Mouse (Mus musculus) MN1 (cell line): ENCODE measurements around the gene Akap14.
"Not testable (repeated sequence)": the region's sequence is repeated elsewhere in the genome, so short reads cannot be mapped to it uniquely, and the experiment has no call there.

Experiments
- DNase-seq: peaks from one replicate; pipeline ENCODE4 v3.0.0-alpha.2; 2016; ENCODE audit warnings: low spot score

Akap14 gene

DNA sequence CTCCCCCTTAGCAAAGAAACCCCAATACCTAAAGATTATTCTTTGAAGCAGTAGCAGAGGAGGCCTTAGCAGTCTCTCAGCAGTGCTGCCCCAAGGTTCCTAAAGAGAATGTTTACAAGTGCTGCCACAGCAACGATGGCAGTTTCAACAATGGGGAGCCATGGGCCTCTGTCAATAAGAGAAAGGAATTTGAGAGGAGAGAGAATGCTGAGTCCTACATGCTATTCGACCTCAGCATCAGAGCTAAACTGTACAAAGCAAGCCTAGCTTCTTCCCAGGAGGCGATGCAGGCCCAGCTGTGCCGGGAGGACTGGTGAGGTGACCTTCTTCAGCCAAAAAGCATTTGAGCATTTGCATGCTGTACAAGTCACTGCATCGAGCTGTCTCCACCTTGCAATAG, at the start of gene Akap14:
TSS of gene Akap14 (minus strand) at position 101 of the 400 bp plus-strand sequence.
- DNase-seq = no peak

DNA sequence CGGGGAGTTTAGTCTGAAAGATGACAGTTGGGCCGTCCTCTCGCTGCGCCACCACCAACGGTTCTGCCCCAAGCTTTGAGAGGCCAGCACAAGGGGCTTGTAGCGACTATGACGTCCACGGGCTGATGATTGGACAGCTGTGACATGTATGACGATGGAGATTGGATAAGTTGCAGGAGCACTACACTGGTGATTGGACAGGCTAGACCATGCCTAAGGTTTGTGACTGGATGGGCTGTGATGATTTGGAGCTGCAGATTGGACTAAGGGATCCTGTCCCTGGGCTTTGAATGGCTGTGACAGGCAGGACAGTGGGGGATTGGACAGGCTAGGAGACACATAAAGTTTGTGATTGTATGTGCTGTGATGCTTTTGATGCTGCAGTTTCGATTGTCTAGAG, 42.3 kb upstream of the Akap14 start, which contains the start of gene Gm9:
TSS of gene Gm9 (minus strand) at position 101 of the 400 bp plus-strand sequence.
- DNase-seq = no peak

DNA sequence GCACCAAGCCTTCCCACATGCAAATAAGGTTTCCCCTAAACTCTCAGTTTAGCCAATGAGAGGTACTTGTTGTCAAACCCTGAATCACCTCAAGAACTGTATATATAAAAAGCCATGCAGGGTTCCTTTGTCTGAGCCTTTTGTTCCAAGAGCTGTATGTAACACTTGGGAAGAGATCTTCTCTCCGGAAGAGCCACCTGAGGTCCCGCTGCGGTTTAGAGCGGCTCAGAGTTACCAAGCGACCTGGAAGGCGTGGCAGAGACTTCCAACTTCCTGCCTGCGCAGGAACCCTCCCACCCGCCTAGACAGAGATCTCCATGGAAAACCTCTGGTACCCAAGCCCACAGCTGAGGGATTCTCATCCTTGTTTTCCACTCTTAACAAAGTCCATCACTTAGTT, 30.0 kb upstream of the Akap14 start:
- DNase-seq = no peak

DNA sequence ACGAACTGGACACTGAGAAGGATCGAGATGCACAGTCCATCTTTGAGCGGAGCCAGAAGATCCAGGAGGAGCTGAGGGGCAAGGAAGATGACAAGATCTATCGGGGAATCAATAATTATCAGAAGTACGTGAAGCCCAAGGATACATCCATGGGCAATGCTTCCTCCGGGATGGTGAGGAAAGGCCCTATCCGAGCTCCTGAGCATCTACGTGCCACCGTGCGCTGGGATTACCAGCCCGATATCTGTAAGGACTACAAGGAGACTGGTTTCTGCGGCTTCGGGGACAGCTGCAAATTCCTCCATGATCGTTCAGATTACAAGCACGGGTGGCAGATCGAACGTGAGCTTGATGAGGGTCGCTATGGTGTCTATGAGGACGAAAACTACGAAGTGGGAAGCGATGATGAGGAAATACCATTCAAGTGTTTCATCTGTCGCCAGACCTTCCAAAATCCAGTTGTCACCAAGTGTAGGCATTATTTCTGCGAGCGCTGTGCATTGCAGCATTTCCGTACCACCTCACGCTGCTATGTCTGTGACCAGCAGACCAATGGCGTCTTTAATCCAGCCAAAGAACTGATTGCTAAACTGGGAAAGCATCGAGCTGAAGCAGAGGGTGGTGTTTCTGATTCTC, 23.2 kb upstream of the Akap14 start:
- peak; percentile 10 for DNase-seq

DNA sequence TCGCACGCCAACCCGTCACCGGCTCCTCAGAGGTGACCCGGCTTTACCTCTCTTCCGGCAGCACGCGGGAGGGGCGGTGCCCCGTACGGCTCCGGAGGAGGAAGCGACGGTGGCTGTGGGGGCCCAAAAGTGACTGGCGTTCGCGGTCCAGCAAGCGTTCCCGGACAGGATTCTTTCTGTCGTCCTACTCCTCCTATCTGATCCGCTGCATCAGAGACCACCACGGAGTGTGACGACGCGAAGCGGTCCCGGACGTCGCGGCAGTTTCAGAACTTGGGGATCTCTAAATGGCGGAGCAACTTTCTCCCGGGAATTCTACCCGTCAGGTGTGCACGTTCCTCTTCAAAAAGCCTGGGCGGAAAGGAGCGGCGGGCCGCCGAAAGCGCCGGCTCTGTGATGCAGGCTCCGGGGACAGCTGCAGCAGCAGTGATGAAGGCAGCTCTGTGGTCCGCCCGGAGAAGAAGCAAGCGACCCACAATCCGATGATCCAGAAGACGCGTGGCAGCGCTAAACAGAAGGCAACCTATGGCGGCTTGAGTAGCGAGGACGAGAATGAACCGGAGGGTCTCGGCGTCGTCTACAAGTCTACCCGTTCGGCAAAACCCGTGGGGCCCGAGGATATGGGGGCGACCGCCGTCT, 22.6 kb upstream of the Akap14 start, which contains the start of the genes Ndufa1 and Rnf113a1:
TSS of gene Ndufa1 (minus strand) at position 59 of the 639 bp plus-strand sequence.
TSS of gene Rnf113a1 (plus strand) at position 141 of the 639 bp plus-strand sequence.
- peak; percentile 76 for DNase-seq

DNA sequence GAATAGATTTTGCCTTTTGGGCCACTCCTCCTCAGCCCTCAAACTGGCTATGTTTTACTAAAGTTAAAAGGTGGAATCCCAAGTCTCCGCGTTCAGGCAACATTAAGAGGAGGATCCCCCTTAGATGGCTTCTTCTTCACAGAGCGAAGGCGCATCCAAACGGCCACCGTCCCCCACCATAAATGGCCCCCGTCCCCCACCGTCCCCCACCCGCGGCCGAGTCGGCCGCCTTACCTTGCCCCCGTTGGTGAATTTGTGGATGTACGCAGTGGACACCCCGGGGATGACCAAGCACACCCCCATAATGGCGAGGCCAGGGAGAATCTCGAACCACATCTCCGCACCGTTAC, 22.1 kb upstream of the Akap14 start:
- no peak for DNase-seq

DNA sequence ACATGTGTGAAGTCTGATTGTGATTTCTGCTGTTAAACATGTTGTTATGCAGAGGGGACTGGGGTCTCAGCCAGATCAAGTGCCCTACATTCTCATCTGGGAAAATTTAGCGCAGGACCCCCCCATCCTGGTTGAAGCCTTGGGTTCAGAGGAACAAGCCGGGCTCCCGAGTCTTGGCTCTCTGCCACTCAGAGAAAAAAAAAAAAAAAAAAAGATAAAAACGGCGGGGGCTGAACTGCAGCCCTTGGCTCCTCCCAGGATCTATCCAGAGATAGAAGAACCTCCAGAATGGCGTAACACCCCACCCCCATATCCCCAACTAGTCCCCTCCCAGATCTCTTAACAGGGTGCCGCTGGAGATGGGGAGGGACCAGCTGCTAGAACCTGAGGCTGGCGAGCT, 15.8 kb upstream of the Akap14 start:
- not testable (repeated sequence) for DNase-seq

DNA sequence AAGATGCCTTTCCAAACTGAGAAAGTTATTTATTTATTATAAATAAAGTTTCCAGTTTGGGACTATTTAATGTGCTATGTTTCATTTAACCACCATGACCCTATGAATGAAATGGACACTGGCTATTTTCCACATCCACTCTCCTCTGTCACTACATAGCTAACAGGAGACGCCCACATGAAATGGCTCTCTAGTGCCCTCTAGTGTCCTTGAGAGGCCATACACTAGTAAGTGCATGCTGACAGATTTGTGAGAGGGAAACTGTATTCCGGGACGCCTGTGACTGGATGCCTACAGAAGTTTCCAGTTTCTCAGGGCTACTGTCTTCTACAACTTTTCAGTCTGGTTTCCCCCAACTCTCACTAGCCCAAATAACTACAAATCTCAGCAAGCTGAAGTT, 1.6 kb downstream of the Akap14 start:
- DNase-seq = peak; percentile 52

DNA sequence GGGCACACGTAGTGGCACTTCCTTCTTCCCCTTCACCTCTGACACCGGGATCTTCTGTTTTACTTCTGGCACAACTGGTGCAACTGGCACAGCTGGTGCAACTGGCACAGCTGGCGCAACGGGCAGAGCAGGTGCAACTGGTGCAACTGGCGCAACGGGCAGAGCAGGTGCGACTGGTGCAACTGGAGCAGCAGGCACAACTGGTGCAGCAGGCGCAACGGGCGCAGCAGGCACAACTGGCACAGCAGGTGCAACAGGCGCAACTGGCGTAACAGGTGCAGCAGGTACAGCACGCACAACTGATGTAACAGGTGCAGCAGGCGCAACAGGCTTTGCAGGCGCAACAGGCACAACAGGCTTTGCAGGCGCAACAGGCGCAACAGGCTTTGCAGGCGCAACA, 5.5 kb downstream of the Akap14 start:
- no peak for DNase-seq

DNA sequence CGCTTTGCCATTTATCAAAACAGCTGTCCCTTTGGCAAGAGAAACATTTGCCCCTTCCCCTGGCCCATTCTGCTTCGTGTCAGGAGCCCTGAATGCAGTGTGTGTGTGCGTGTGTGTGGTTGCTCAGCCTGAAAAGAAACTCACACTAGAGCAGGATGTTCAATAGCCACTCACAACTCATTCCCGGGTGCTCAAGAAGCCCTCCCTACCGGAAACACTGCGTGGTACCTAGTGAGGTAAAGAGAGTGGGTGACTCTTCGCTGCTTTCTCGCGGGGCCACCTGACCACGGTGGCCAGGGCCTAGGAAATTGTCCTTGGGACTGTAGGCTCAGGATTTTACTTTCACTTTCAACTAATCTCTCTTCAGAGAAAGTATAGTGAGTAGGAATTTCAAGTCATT, 7.5 kb downstream of the Akap14 start:
- DNase-seq = no peak

DNA sequence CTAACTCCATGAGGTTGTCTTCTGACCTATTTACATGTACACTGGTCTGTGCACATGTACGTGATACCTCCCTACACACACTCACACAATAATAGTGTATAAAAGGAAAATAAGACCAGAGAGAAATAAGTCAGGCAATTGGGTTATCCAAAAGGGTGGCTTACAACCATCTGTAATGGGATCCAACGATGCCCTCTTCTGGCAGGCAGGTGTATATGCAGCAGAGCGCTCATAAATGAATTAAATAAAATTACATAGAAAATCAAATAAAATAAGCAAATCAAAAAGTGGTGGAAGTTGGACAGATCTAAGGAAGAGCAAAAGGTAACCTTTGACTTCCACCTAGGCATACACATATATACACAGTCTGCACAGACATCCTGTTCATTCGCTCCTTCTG, 10.8 kb downstream of the Akap14 start:
- DNase-seq = no peak

DNA sequence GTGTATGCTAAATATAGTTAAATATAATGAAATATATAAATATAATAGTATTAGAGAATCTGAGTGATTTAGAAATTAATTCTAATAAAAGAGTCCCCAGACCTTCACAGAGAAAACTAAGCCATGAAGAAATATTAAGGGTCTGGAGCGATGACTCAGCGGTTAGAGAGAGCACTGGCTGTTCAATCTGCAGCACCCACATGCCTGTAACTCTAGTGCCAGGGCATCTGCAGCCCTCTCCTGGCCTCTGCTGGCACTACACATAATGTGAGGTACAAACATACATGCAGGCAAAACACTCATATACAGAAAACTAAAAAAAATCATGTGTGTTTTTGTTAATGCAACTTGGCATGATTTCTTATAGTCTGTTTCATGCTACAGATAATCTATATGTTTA, 23.7 kb downstream of the Akap14 start:
- DNase-seq = peak; percentile 45

DNA sequence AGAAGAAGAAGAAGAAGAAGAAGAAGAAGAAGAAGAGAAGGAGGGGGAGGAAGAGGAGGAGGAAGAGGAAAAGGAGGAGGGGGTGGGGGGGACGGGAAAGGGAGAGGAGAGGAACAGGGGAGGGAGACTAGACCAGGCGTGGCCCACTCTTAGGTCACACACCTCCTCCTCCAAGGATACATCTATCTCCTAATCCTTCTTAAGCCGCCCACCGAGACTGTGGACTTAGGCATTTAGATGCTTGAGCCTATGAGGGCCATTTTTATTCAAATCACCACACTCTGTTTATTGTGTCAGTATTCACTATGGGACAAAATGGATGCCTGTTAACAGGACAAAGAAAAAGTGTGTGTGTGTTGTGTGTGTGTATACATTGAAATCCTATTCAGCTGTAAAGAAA, 24.1 kb downstream of the Akap14 start:
- DNase-seq = not testable (repeated sequence)

DNA sequence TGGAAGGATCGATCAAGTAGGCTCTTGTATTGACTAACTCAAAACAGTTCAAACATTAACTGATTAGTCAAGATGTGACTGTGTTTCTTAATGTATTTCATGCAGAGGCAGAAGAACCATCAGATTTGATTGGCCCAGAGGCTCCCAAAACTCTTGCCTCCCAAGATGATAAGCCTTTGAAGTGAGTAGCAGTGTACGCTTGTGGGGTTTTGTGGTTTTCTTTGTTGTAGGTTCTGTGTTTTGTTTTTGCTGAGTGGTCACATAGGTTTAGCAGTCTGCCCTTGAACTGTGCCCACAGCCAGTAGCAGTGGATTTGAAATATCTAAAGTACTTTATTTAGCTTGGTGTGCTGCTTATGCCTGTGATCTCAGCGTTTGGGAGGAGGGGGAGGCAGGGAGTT, 26.9 kb downstream of the Akap14 start:
- no peak for DNase-seq

DNA sequence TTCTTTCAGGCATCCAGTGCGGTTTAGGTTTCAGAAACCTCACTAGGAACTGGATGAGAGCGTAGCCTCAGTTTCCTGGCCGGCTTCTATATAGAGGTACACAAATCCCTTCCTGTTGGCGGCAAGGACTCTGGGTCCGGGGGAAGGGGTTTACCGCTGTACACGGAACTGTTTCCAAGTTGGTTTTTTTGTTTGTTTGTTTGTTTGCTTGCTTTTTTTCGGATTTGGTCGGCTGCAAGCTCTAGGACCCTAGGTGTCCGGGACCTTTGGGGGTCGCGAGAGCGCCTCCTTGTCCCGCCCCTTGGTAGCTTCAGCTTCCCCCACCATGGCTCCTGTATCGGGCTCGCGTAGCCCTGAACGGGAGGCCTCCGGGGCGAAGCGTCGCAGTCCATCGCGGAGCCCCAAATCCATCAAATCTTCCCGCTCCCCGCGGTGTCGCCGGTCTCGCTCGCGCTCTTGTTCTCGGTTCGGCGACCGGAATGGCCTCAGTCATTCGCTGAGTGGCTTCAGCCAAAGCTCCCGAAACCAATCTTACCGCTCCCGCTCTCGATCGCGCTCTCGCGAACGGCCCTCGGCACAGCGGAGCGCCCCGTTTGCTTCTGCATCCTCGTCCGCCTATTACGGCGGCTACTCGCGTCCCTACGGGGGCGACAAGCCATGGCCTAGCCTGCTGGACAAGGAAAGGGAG, 41.8 kb downstream of the Akap14 start, which contains the start of gene Nkap:
TSS of gene Nkap (plus strand) at position 125 of the 688 bp plus-strand sequence.
- DNase-seq = peak; percentile 79

DNA sequence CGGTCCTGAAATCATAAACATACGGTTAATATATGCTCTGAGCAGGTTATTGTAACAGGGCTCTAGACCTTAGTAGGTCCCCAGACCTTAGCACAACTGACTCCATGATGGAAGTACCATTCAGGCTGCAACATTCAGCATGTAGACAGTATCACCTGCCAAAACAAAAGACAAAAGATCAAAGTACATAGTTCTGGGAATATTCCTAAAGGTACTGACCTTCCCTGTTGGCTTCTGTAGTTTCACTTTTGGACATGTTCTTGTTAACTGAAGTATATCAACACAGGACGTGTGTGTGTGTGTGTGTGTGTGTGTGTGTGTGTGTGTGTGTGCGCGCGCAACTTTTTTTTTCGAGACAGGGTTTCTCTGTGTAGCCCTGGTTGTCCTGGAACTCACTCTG, 43.1 kb downstream of the Akap14 start:
- DNase-seq = no peak

DNA sequence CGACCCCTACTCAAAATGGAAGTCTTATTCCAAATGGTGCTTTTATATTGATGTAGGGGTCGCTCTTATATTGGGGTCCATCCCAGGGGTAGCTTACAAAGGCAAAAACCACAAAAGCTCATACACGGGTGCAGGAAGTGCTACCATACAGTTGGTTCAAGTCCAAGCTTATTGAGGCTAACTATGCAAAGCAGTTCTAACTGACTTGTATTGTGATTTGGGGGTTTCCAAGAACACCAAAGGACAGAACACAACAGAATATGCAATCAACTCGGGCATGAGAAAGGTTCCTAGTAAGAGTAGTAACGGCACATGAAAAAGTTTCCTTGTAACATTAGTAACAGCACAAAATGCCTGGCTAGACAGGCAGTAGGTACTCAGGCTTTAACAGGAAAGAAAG, 48.4 kb downstream of the Akap14 start:
- no peak for DNase-seq

DNA sequence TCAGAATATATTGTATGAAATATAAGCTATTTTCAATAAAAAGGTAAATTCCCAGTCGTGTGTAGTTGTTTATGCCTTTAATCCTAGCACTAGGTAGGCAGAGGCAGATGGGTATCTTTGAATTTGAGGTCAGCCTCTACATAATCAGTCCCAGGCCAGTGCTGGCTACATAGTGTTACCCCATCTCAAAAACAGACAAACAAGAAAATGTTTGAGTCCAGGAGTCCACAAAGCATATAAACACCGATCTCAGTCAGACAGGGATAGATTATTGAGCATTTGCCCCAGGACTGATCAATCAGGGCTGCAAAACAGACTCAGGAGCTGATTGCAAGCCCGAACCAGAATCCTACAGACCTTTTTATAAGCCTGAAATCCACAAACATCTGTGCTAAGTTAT, 49.1 kb downstream of the Akap14 start:
- DNase-seq = no peak

DNA sequence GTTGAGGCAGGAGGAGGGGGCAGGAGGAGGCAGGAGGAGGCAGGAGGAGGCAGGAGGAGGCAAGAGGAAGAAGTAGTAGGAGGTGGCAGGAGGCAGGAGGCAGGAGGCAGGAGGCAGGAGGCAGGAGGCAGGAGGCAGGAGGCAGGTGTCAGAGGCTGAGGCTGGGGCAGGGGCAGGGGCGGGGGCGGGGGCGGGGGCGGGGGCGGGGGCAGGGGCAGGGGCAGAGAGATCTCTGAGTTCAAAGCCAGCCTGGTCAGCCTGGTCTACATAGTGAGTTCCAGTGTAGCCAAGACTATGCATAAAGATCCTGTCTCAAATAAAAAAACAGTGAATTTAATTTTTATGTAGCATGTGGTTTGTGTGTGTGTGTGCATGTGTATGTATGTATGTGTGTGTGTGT, 51.6 kb downstream of the Akap14 start:
- no peak for DNase-seq

DNA sequence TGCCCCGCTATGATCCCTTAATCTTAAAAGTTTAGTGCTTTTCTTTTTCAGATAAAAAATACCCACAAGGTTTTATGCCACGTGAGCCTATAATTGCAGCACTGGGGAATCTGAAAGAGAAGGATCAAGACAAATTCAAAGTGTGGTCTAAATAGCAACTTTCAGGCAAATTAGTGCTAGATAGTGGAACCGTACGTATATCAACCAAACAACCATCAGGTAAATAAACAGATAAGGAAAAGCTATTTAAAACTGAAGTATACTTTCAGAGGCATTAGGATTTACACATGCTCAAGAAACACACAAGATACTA, 57.8 kb downstream of the Akap14 start:
- no peak for DNase-seq

DNA sequence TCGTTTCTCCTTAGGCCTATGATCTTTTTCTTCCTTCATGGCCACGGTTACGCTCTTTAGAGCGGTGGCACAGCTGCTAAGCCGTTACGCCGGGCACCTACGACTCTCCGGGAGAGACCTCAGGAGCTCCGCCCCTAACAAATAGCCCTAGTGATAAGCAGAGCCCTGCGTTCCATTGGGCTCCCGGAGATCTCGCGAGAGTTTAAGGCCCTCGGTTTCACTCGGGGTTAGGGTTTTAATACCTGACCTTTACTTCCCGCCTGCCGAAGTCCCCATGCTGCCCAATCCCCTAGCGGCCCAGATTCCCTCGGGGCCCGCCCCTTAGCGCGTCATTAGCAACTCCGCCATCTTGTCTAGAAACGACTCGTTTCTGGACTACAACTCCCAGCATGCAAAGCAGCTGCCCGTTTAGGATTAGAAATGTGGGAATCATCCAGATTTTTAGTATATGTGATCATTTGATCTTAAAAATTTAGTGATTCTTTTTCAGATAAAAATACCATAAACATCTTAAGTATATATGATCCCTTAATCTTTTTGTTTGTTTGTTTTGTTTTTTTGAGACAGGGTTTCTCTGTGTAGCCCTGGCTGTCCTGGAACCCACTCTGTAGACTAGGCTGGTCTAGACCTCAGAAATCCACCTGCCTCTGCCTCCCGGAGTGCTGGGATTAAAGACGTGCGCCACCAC, 58.3 kb downstream of the Akap14 start, which contains the start of gene Upf3b:
TSS of gene Upf3b (minus strand) at position 130 of the 688 bp plus-strand sequence.
- DNase-seq = peak; percentile 94

DNA sequence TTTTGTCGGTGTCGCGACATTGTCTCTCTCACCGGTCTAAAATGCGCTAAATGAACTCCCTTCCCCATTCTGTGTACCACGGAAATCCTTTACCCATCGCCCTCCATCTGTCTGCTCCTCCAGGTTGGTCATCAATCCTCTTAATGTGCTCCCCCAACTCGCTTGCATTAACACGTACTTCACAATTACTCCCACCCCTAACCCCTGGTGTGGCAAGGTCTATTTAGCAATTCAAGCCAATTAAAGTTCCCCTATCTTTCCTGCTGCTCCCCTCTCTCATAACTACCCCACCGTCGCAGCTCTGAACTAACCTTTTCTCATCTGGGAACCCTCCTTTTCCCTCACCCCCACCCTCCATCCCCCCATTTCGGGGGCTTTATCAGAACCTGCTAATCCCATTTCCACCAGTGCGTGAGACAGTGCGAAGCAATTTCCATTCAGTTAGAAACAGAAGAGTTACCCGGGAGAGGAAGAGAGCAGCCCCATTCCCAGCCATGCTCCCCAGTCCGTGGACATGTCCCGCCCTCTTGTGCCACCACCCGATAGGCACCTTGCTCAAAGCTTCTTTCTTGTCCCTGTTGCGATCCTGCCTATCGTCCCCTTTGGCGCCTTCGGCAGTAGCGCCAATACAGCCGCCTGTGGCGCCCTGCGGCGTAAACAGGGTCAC, 59.0 kb downstream of the Akap14 start:
- DNase-seq = no peak
